Mouse (Mus musculus) erythroid progenitor cell, adult 5-6 weeks (primary cell): Measurements from ENCODE around the gene Dop1b. TPM values are rescaled to one million over a fixed set of nuclear protein-coding genes. Genes with fewer than 3 reads are reported as not detected.
A peak's percentile ranks its signal among the peaks of the same experiment; 100 is the strongest.

Source experiments
- ATAC-seq: replicated peaks from 2 replicates; pipeline ENCODE4 v1.8.0; 2016; ENCODE audit warnings: moderate number of reproducible peaks, mild to moderate bottlenecking, moderate TSS enrichment, inconsistent platforms; ENCODE audit not compliant: poor library complexity, low FRiP score, severe bottlenecking
- total RNA-seq, 2 experiments: library from RNA; stranded (forward) in 1 of 2; stranded (reverse) in 1 of 2; fragments of 150-400 nt in 1 of 2; fragments of 186-747, 209-891 nt in 1 of 2; gene quantifications; 2 replicates each; pipeline versions ENCODE4 v1.2.3 to v1.2.4; 2015 to 2017; ENCODE audit warnings: low replicate concordance in 2 of 2

Gene Dop1b
- total RNA-seq, 2 experiments from 2014 or later, result 36.8 to 113 TPM

GRCm38 (mm10) chr16:93712189-93712885 lies 633 bp downstream of the Dop1b start:
- ATAC-seq, result peak; percentile 41; the same call in 1 of the 2 replicates

- ATAC-seq, result no peak
Observed at GRCm38 (mm10) chr16:93712966-93713365, 1.3 kb downstream of the Dop1b start.

DNA sequence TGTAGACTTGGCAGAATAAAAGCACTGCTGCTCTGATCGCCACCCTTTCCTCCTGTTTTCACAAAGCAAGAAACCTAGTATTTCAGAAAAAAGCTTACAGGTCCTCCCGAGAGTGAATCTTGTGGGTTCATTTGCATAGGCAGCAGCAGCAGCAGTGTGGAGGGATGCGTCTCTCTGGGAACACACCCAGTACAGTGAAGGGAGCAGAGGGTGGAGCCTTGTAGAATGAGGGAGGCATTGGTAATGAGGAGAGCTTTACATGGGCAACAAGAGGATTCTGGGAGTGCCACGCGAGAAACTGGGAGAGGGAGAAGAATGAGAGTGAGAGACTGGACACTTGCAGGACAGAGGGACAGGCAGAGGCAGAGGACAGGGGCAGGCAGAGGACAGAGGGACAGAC lies 2.7 kb downstream of the Dop1b start:
- peak; percentile 46 for ATAC-seq

GRCm38 (mm10) chr16:93715826-93716225 lies 4.1 kb downstream of the Dop1b start:
- ATAC-seq, result no peak

DNA sequence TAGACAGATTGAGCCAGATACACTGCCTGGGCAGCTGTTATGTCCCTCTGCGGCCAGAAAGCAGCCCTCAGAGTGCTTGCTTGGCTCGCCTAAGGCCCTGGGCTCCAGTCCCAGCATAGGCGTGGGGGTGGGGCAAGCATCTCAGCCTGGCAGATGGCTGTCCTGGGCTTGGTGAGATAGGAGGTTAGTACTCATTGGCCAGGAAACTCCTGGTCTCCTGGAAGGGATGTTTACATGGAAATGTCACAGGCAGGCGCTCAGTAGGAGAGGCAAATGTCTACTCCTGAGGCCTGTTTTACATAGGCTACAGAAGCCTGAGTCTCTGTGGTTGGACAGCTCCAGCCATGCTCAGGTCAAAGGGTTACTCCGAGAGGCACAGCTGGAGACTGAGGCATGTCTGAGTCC lies 5.6 kb downstream of the Dop1b start:
- ATAC-seq, result peak; percentile 86

DNA sequence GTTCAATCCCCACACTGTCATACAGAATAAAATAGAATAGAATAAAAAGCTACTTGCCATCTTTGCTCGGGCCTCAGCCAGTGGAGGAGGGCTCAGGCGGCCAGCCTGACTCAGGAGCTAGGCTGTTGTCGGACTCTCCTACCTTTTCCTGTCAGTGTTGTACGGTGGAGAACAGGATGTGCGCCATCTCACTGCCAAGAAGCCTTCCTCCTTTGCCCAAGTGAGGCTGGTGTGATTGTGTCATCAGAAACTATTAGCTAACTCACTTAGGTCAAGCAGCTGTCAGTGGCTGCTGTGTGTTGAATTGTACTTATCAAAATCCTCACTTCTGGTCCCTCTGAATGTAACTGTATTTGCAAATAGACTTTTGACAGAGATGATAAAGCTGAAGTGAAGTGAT lies 10.1 kb downstream of the Dop1b start:
- no peak for ATAC-seq

- no peak for ATAC-seq
Observed at GRCm38 (mm10) chr16:93722476-93722875, 10.8 kb downstream of the Dop1b start.

DNA sequence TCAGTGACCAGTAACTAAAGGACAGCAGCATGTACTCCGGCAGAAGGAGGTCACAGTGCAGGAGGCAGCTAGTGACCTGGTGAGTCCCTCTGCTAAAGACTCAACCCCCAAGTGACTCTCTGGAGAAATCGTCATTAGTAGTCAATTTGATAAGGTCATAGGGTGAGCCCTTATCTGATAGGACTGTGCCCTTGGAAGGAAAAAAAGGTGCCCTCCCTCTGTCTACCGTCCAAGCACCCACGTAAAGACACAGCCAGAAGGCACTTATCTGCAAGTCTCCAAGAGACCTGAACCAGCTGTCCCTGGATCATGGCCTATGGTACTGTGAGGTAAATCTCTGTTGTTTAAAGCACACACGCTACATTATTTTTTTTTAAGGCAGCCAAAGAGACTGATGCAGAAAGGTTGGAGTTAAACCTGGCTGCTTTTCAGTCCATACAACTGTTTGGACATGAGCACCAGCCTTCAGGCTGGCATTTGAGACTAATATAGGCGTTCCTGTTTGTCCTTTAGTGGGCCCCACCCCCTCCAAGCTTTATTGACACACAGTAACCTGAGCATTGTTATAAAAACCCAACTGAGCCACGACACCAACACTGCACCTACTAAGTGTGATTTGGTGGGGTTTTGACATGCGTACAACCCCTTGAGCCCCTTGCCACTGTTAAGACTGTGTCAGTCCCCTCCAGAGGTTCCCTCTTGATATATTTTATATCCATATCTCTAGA lies 13.9 kb downstream of the Dop1b start:
- ATAC-seq, result no peak

DNA sequence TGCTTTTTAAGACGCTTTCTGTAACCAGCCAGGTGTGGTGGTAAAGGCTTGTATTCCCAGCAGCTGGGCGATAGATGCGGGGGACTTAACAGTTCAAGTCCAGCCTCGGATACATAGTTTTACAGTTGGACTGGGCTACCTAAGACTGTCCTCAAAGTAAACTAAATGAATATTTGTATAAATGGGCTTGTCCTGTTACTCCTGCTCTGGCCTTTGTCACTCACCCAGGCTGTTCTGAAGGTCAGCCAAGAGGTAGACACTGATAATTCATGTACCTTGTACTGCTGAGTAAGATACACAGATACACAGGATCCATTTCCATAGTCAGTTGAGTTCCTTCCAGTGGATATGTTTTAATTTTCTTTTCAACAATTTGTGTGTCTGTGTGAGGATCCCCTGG lies 14.5 kb downstream of the Dop1b start:
- no peak for ATAC-seq

GRCm38 (mm10) chr16:93728676-93729075 lies 17.0 kb downstream of the Dop1b start:
- ATAC-seq, result no peak

GRCm38 (mm10) chr16:93729801-93730721 lies 18.4 kb downstream of the Dop1b start:
- ATAC-seq, result no peak

DNA sequence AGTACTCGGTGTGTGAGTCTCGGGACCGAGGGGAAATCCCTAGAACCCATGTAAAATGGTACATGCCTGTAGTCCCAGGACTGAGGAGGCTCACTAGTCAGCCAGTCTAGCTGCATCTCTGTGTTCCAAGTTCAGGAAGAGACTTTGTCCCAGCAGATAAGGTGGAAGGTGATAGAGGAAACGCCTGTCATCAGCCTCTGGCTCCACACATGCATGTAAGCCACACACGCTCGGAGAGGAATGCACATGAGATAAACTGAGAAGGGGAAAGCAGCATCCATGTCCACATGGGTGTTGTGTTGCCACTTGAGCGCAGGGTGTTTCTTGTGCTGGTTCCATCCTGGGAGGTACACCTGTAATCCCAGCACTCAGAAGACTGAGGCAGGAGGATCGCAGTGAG lies 19.6 kb downstream of the Dop1b start:
- no peak for ATAC-seq

- ATAC-seq, result no peak
Observed at GRCm38 (mm10) chr16:93732875-93733569, 21.3 kb downstream of the Dop1b start.

DNA sequence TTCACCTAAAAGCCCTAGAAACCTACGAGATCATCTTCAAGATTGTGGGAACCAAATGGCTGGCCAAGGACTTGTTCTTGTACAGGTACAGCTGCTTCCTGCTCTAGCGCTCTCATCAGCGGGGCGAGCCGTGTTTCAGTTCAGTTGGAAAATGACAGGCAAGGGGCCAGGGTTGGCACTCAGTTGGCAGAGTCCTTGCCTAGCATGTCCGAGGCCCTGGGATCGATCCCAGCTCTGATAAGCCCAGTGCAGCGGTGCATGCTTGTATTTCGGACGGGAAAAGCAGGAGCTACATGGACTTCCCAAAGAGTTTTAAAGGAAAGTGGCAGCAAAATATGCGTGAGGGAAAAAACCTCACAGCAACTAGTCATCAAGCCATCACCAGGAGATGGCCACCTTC lies 27.5 kb downstream of the Dop1b start:
- no peak for ATAC-seq

DNA sequence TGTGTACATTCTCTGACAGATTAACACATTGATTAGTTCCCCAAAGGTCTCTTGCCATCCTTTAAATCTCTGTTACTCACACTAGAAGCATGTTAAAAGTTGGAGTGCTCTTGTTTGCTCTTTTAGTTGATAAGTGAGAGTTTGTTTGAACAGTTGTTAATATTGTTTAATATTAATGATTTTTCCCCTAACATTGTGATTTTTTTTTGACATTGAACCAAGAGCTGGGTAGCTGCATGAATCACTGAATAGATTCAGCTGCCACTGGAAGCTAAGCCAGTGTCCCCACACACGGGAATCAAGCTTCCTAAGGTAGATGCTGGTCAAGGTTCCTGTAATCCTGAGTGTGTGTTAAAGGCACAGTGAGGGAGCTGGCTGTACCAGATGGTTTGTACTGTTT lies 31.2 kb downstream of the Dop1b start:
- no peak for ATAC-seq

DNA sequence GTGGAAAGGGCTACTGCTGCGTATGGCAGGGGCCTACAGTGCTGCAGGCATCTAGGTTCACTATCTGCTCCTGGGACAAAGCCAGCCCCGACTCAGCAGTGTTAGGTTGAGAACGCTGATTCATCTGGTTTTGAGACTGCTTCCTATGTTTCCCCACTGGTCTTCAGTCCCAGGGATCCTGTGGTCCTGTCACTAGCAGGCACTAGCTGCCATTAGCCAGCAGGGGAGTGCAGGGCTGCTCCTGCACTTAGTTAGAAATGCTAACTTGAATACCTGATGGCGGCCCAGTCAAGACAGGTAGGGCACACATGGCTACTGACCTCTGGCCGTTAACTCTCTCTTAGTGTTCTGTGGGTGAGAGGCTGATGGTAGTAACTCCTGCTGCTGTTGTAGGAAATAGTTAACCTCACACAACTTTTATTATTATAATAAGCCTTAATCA lies 32.4 kb downstream of the Dop1b start:
- peak; percentile 63 for ATAC-seq

GRCm38 (mm10) chr16:93744804-93745340 lies 33.2 kb downstream of the Dop1b start:
- peak; percentile 91 for ATAC-seq

DNA sequence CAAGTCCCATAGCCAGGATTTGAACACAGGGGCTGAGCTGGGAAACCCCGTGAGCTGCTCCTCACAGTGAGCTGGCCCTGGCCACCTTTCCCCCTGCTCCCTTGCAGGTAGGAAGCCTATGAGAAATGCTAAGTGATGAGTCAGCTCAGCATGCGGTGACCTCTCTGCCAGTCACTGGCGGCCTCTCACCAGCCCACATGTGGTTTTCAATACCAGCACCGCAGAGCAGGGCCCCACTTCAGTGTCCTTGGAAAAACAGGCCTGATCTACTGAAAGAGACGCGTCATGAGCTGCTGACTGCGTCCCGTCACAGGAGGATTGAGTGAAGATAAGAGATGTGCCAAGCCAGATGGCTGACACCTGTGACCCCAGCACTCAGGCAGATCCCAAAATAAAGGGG lies 34.7 kb downstream of the Dop1b start:
- no peak for ATAC-seq

GRCm38 (mm10) chr16:93746957-93747356 lies 35.3 kb downstream of the Dop1b start:
- no peak for ATAC-seq

GRCm38 (mm10) chr16:93747421-93747820 lies 35.7 kb downstream of the Dop1b start:
- ATAC-seq, result no peak
